Mouse (Mus musculus) olfactory bulb, adult 2 months (tissue): ENCODE measurements at regions not wholly inside any gene's neighbourhood (a gene's known extent, or its start where the extent isn't known, plus 50 kb on each side); places are given as distances from the start of the nearest gene placed in this dataset.

Experiments
- CTCF ChIP-seq: fragments of 200-500 bp; IDR thresholded peaks from 2 replicates; pipeline ENCODE4 v1.5.1; 2012; ENCODE audit warnings: low read depth, mild to moderate bottlenecking, low read length, moderate library complexity; ENCODE audit not compliant: insufficient read depth
- POLR2A ChIP-seq: fragments of 200-500 bp; IDR thresholded peaks from 2 replicates; pipeline ENCODE4 v1.6.1; 2012; ENCODE audit warnings: mild to moderate bottlenecking, low read depth, low read length, moderate library complexity; ENCODE audit not compliant: insufficient read depth

DNA sequence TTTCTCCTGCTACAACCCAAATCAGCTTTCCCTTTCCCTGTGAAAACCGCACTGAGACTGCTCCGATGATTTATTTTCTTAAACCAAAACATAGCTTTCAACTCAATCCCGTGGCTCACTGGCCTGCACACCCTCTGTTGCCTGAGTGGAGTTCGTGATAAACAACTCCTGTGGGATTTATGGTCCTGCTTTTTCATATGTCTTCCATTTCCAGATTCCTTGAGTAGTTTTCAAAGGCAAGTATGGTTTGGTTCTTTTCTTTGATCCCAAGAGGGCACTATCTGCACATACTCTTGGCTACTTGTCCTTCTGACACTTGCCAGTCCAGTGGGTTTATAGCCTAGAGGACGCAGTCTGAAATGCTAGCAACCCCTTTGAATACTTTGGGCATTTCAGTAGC, 1042.6 kb downstream of the Robo1 start:
- no peak for TF ChIP-seq CTCF
- no peak for TF ChIP-seq POLR2A
